Mouse (Mus musculus): Measurements from ENCODE around the gene Cel. TPM values are rescaled to one million over a fixed set of nuclear protein-coding genes. Genes with fewer than 3 reads are reported as not detected.

Cel gene
- polyA plus RNA-seq, 1 experiment from 2014 or later, result 0.45 TPM

- H3K27ac ChIP-seq (replicated peaks), result no peak overlapping the region
- no peaks in the 10 kb centered on the region for H3K36me3 ChIP-seq (replicated peaks)
- H3K4me3 ChIP-seq (replicated peaks), result no peak overlapping the region
- ATAC-seq (ENCODE audit: insufficient read depth), result no peak
- no peak overlapping the region for H3K9ac ChIP-seq
- H3K4me1 ChIP-seq (replicated peaks), result 0 out of 2 replicates have a peak, but pooled peaks cover 7% of the 10 kb centered on the region
- no peak overlapping the region for H3K4me2 ChIP-seq
- H3K9me3 ChIP-seq (replicated peaks), result no peaks in the 10 kb centered on the region
- no peaks in the 10 kb centered on the region for H3K27me3 ChIP-seq
- 75% methylated on average over 5 of the region's 5 CpGs for WGBS (ENCODE audit: insufficient replicate concordance)
Observed at GRCm38 (mm10) chr2:28552301-28552700, 10.9 kb downstream of the Cel start.

GRCm38 (mm10) chr2:28549157-28549556 lies 14.0 kb downstream of the Cel start:
- Histone ChIP-seq H3K27me3 (no peaks in the 10 kb centered on the region), H3K4me2 (no peak overlapping the region), H3K4me3 (replicated peaks) (no peak overlapping the region), H3K4me1 (replicated peaks) (0 out of 2 replicates have a peak, but pooled peaks cover 7% of the 10 kb centered on the region), H3K36me3 (replicated peaks) (no peaks in the 10 kb centered on the region), H3K9ac (no peak overlapping the region), H3K27ac (replicated peaks) (no peak overlapping the region), H3K9me3 (replicated peaks) (no peaks in the 10 kb centered on the region)
- ATAC-seq (ENCODE audit: insufficient read depth), result no peak
- WGBS (ENCODE audit: insufficient replicate concordance), result 74% methylated on average over 13 of the region's 13 CpGs

GRCm38 (mm10) chr2:28547237-28548172 lies 15.7 kb downstream of the Cel start:
- no peak overlapping the region for H3K27ac ChIP-seq (replicated peaks)
- no peak for ATAC-seq (ENCODE audit: insufficient read depth)
- no peaks in the 10 kb centered on the region for H3K27me3 ChIP-seq
- WGBS (ENCODE audit: insufficient replicate concordance), result 37% methylated on average over 11 of the region's 11 CpGs
- H3K4me3 ChIP-seq (replicated peaks), result no peak overlapping the region
- 0 out of 2 replicates have a peak, but pooled peaks cover 7% of the 10 kb centered on the region for H3K4me1 ChIP-seq (replicated peaks)
- no peaks in the 10 kb centered on the region for H3K36me3 ChIP-seq (replicated peaks)
- H3K4me2 ChIP-seq, result no peak overlapping the region
- H3K9me3 ChIP-seq (replicated peaks), result no peaks in the 10 kb centered on the region
- no peak overlapping the region for H3K9ac ChIP-seq

- Histone ChIP-seq H3K4me1 (replicated peaks) (0 out of 2 replicates have a peak, but pooled peaks cover 7% of the 10 kb centered on the region), H3K4me3 (replicated peaks) (no peak overlapping the region), H3K9ac (no peak overlapping the region), H3K27ac (replicated peaks) (no peak overlapping the region), H3K9me3 (replicated peaks) (no peaks in the 10 kb centered on the region), H3K27me3 (no peaks in the 10 kb centered on the region), H3K36me3 (replicated peaks) (no peaks in the 10 kb centered on the region), H3K4me2 (no peak overlapping the region)
- ATAC-seq (ENCODE audit: insufficient read depth), result no peak
- 62% methylated on average over 6 of the region's 6 CpGs for WGBS (ENCODE audit: insufficient replicate concordance)
Observed at GRCm38 (mm10) chr2:28546560-28546959, 16.6 kb downstream of the Cel start.

- H3K9ac ChIP-seq, result no peak overlapping the region
- H3K36me3 ChIP-seq (replicated peaks), result no peaks in the 10 kb centered on the region
- H3K4me1 ChIP-seq (replicated peaks), result peaks cover 4% of the 10 kb centered on the region; the same call in 1 of the 2 replicates
- no peaks in the 10 kb centered on the region for H3K27me3 ChIP-seq
- H3K9me3 ChIP-seq (replicated peaks), result no peaks in the 10 kb centered on the region
- no peak overlapping the region for H3K4me3 ChIP-seq (replicated peaks)
- no peak for ATAC-seq (ENCODE audit: insufficient read depth)
- no peak overlapping the region for H3K4me2 ChIP-seq
- no peak overlapping the region for H3K27ac ChIP-seq (replicated peaks)
Observed at GRCm38 (mm10) chr2:28545976-28546375, 17.2 kb downstream of the Cel start.

GRCm38 (mm10) chr2:28543894-28544293 lies 19.3 kb downstream of the Cel start:
- 78% methylated on average over 8 of the region's 8 CpGs for WGBS (ENCODE audit: insufficient replicate concordance)
- Histone ChIP-seq H3K4me2 (no peak overlapping the region), H3K9ac (no peak overlapping the region), H3K4me1 (replicated peaks) (peaks cover 19% of the 10 kb centered on the region), H3K9me3 (replicated peaks) (no peaks in the 10 kb centered on the region), H3K27me3 (no peaks in the 10 kb centered on the region), H3K4me3 (replicated peaks) (no peak overlapping the region), H3K36me3 (replicated peaks) (no peaks in the 10 kb centered on the region), H3K27ac (replicated peaks) (no peak overlapping the region)
- no peak for ATAC-seq (ENCODE audit: insufficient read depth)

- no peak overlapping the region for H3K27ac ChIP-seq (replicated peaks)
- no peak overlapping the region for H3K4me2 ChIP-seq
- H3K4me1 ChIP-seq (replicated peaks), result peaks cover 17% of the 10 kb centered on the region
- H3K36me3 ChIP-seq (replicated peaks), result no peaks in the 10 kb centered on the region
- H3K4me3 ChIP-seq (replicated peaks), result no peak overlapping the region
- H3K27me3 ChIP-seq, result no peaks in the 10 kb centered on the region
- WGBS (ENCODE audit: insufficient replicate concordance), result 54% methylated on average over 8 of the region's 8 CpGs
- ATAC-seq (ENCODE audit: insufficient read depth), result no peak
- H3K9me3 ChIP-seq (replicated peaks), result no peaks in the 10 kb centered on the region
- H3K9ac ChIP-seq, result no peak overlapping the region
Observed at GRCm38 (mm10) chr2:28540587-28541227, 22.5 kb downstream of the Cel start.

GRCm38 (mm10) chr2:28539949-28540348 lies 23.3 kb downstream of the Cel start:
- Histone ChIP-seq H3K36me3 (replicated peaks) (no peaks in the 10 kb centered on the region), H3K9me3 (replicated peaks) (no peaks in the 10 kb centered on the region), H3K27ac (replicated peaks) (no peak overlapping the region), H3K4me2 (no peak overlapping the region), H3K27me3 (no peaks in the 10 kb centered on the region), H3K4me1 (replicated peaks) (peaks cover 20% of the 10 kb centered on the region), H3K9ac (no peak overlapping the region), H3K4me3 (replicated peaks) (no peak overlapping the region)
- peak; percentile 34; the same call in 1 of the 2 replicates for ATAC-seq (ENCODE audit: insufficient read depth)
- 18% methylated on average over 2 of the region's 2 CpGs for WGBS (ENCODE audit: insufficient replicate concordance)

GRCm38 (mm10) chr2:28539206-28539605 lies 24.0 kb downstream of the Cel start:
- Histone ChIP-seq H3K9ac (no peak overlapping the region), H3K27me3 (peaks cover 7% of the 10 kb centered on the region), H3K4me3 (replicated peaks) (no peak overlapping the region), H3K36me3 (replicated peaks) (no peaks in the 10 kb centered on the region), H3K9me3 (replicated peaks) (no peaks in the 10 kb centered on the region), H3K4me2 (no peak overlapping the region), H3K27ac (replicated peaks) (no peak overlapping the region), H3K4me1 (replicated peaks) (peaks cover 20% of the 10 kb centered on the region)
- WGBS (ENCODE audit: insufficient replicate concordance), result 54% methylated on average over 7 of the region's 7 CpGs
- 0 out of 2 replicates have a peak, but pooled peaks have one; percentile 9 for ATAC-seq (ENCODE audit: insufficient read depth)

GRCm38 (mm10) chr2:28538817-28539128 lies 24.4 kb downstream of the Cel start:
- H3K4me3 ChIP-seq (replicated peaks), result no peak overlapping the region
- no peak for ATAC-seq (ENCODE audit: insufficient read depth)
- H3K9ac ChIP-seq, result no peak overlapping the region

GRCm38 (mm10) chr2:28537995-28538816 lies 25.0 kb downstream of the Cel start:
- no peaks in the 10 kb centered on the region for H3K36me3 ChIP-seq (replicated peaks)
- peaks cover 17% of the 10 kb centered on the region for H3K27me3 ChIP-seq
- no peak overlapping the region for H3K9ac ChIP-seq
- H3K4me3 ChIP-seq (replicated peaks), result no peak overlapping the region
- ATAC-seq (ENCODE audit: insufficient read depth), result no peak
- H3K4me1 ChIP-seq (replicated peaks), result peaks cover 25% of the 10 kb centered on the region
- no peak overlapping the region for H3K27ac ChIP-seq (replicated peaks)
- WGBS (ENCODE audit: insufficient replicate concordance), result 61% methylated on average over 8 of the region's 8 CpGs
- H3K4me2 ChIP-seq, result no peak overlapping the region
- H3K9me3 ChIP-seq (replicated peaks), result no peaks in the 10 kb centered on the region

More at GRCm38 (mm10) chr2:28538817-28539128, 24.4 kb downstream of the Cel start:
- Histone ChIP-seq H3K9me3 (replicated peaks) (no peaks in the 10 kb centered on the region), H3K4me1 (replicated peaks) (peaks cover 20% of the 10 kb centered on the region), H3K36me3 (replicated peaks) (no peaks in the 10 kb centered on the region), H3K27ac (replicated peaks) (no peak overlapping the region), H3K27me3 (peaks cover 11% of the 10 kb centered on the region), H3K4me2 (no peak overlapping the region)
- WGBS (ENCODE audit: insufficient replicate concordance), result 33% methylated on average over 1 of the region's 1 CpGs

All from liver, embryonic 15.5 days (tissue).